In genomic region chr15:99194358-99194757, GRCm38 (mm10) we compare ENCODE assay signal across 28 mouse cellular contexts. TPM values are rescaled to one million over a fixed set of nuclear protein-coding genes. Genes with fewer than 3 reads are reported as not detected.
A peak's percentile ranks its signal among the peaks of the same experiment; 100 is the strongest.
DNase-seq lines count a peak whose midpoint lies in the region; ATAC-seq and TF ChIP-seq lines count a peak whose summit lies in the region.
"Had no signal": no experiment of that assay in that cellular context is flagged by ENCODE, and none has a peak within 500 bp of the region (broad histone marks: within the 10 kb centered on the region; RNA-seq: fewer than 3 reads in every experiment).

No protein-coding gene starts in this region.

- 88% methylated on average over 10 of the region's 10 CpGs for WGBS in limb, embryonic 12.5 days
- 90% methylated on average over 10 of the region's 10 CpGs for WGBS in limb, embryonic 10.5 days
- 33% methylated on average over 10 of the region's 10 CpGs for WGBS in olfactory bulb, adult 2 months

- no peaks in the 10 kb centered on the region for H3K9me3 ChIP-seq in limb, embryonic 12.5 days
- no peaks in the 10 kb centered on the region for H3K9me3 ChIP-seq in limb, embryonic 10.5 days (replicated peaks)
- H3K9me3 ChIP-seq: embryonic facial prominence, embryonic 12.5 days; embryonic facial prominence, embryonic 15.5 days; forebrain, embryonic 12.5 days; forebrain, embryonic 15.5 days; G1E; heart, embryonic 10.5 days; heart, embryonic 13.5 days; hindbrain, embryonic 15.5 days had no signal

- ATAC-seq in limb, embryonic 12.5 days (ENCODE audit: insufficient number of reproducible peaks, insufficient read depth, low FRiP score, low TSS enrichment, low read depth): no peak
- ATAC-seq: Patski had no signal

- H3K36me3 ChIP-seq in limb, embryonic 12.5 days: peaks cover 64% of the 10 kb centered on the region
- peaks cover 92% of the 10 kb centered on the region for H3K36me3 ChIP-seq in limb, embryonic 10.5 days
- H3K36me3 ChIP-seq: G1E had no signal

- H3K4me3 ChIP-seq in limb, embryonic 12.5 days (replicated peaks): no peak overlapping the region
- H3K4me3 ChIP-seq in limb, embryonic 10.5 days: no peak overlapping the region
- H3K4me3 ChIP-seq in olfactory bulb, adult 2 months (ENCODE audit: insufficient read depth, low read depth, low read length): no peak overlapping the region
- H3K4me3 ChIP-seq: embryonic facial prominence, embryonic 12.5 days; embryonic facial prominence, embryonic 15.5 days; forebrain, embryonic 12.5 days; forebrain, embryonic 15.5 days; heart, adult 2 months; heart, embryonic 10.5 days; heart, embryonic 13.5 days; hindbrain, embryonic 15.5 days had no signal

- H3K27ac ChIP-seq in limb, embryonic 12.5 days: peak overlapping the region; percentile 7; the same call in 1 of the 2 replicates
- no peak overlapping the region for H3K27ac ChIP-seq in limb, embryonic 10.5 days
- H3K27ac ChIP-seq in olfactory bulb, adult 2 months (ENCODE audit: insufficient read depth, low read depth, low read length): peak overlapping the region; percentile 95
- H3K27ac ChIP-seq: embryonic facial prominence, embryonic 12.5 days; embryonic facial prominence, embryonic 15.5 days; forebrain, embryonic 12.5 days; forebrain, embryonic 15.5 days; heart, adult 2 months; heart, embryonic 10.5 days; heart, embryonic 13.5 days; hindbrain, embryonic 15.5 days had no signal

- no peak for TF ChIP-seq CTCF in olfactory bulb, adult 2 months (IDR thresholded peaks at IDR 0.05; ENCODE audit: insufficient read depth, low read depth, low read length)

- no peaks in the 10 kb centered on the region for H3K27me3 ChIP-seq in limb, embryonic 12.5 days
- no peaks in the 10 kb centered on the region for H3K27me3 ChIP-seq in limb, embryonic 10.5 days (ENCODE audit: low read depth, poor library complexity, severe bottlenecking)
- H3K27me3 ChIP-seq: embryonic facial prominence, embryonic 12.5 days; embryonic facial prominence, embryonic 15.5 days; forebrain, embryonic 12.5 days; forebrain, embryonic 15.5 days; heart, embryonic 13.5 days; hindbrain, embryonic 15.5 days; Patski had no signal

- H3K4me1 ChIP-seq in limb, embryonic 12.5 days (replicated peaks): 0 out of 2 replicates have a peak, but pooled peaks cover 3% of the 10 kb centered on the region
- no peaks in the 10 kb centered on the region for H3K4me1 ChIP-seq in limb, embryonic 10.5 days
- H3K4me1 ChIP-seq in olfactory bulb, adult 2 months (ENCODE audit: control insufficient read depth, insufficient read depth, low read length): peaks cover 24% of the 10 kb centered on the region
- H3K4me1 ChIP-seq: embryonic facial prominence, embryonic 12.5 days; embryonic facial prominence, embryonic 15.5 days; forebrain, embryonic 15.5 days; heart, embryonic 10.5 days; heart, embryonic 13.5 days; hindbrain, embryonic 15.5 days had no signal

- no peak overlapping the region for H3K4me2 ChIP-seq in limb, embryonic 12.5 days
- H3K4me2 ChIP-seq: embryonic facial prominence, embryonic 12.5 days; embryonic facial prominence, embryonic 15.5 days; forebrain, embryonic 12.5 days; forebrain, embryonic 15.5 days; heart, embryonic 13.5 days; hindbrain, embryonic 15.5 days had no signal

- no peak overlapping the region for H3K9ac ChIP-seq in limb, embryonic 12.5 days (replicated peaks)
- H3K9ac ChIP-seq: embryonic facial prominence, embryonic 12.5 days; embryonic facial prominence, embryonic 15.5 days; forebrain, embryonic 12.5 days; forebrain, embryonic 15.5 days; heart, embryonic 13.5 days; hindbrain, embryonic 15.5 days had no signal

- peak; percentile 25 for DNase-seq in adrenal gland, postnatal 14 days
- DNase-seq in adrenal gland, postnatal 10 days: no peak
- DNase-seq in limb, embryonic 10.5 days (ENCODE audit: low spot score): no peak
- peak; percentile 57 for DNase-seq in ES-CJ7 (ENCODE audit: low read depth, low spot score)
- no peak for DNase-seq in lung, postnatal 14 days
- DNase-seq: adrenal gland, adult 2 months; cerebellum, adult 11 months; cerebellum, adult 2 months; cerebellum, adult 9-11 months; cerebellum, postnatal 25 days; gastrocnemius, postnatal 10 days; gastrocnemius, postnatal 36 days; heart, adult 2 months; heart, postnatal 14 days; heart, postnatal 4 days had no signal

- TF ChIP-seq POLR2A in olfactory bulb, adult 2 months (IDR thresholded peaks at IDR 0.05; ENCODE audit: insufficient read depth, low read depth, low read length): no peak

RNA-seq across cellular contexts. Expression of gene Kcnh3, which starts 30.3 kb away (rescaled TPM):
- total RNA-seq in adrenal gland, postnatal 14 days (2021): 1.1 and 1.8 TPM in 2 replicates
- 1 to 10 TPM; 1.6 to 1.8 TPM for total RNA-seq in adrenal gland, postnatal 10 days (2021)
- polyA plus RNA-seq in limb, embryonic 12.5 days (2016; fragmentation: Nextera tagmentation; extraction: Ambion mirVana): 0.13 and 0.24 TPM in 2 replicates
- 0.15 TPM in 1 of 2 replicates, not detected in the other for polyA plus RNA-seq in limb, embryonic 10.5 days (2016; fragmentation: Nextera tagmentation; extraction: Ambion mirVana)
- polyA plus RNA-seq in olfactory bulb, adult 2 months (2012; ENCODE audit: insufficient read depth, insufficient read length, low replicate concordance, missing spikeins): not detected in 2 replicates
- total RNA-seq: gastrocnemius, adult 18-20 months; granulocyte monocyte progenitor cell, adult 5-6 weeks had no signal
- polyA plus RNA-seq: G1E had no signal

RNA-seq across cellular contexts. Expression of gene Mcrs1, which starts 57.4 kb away (rescaled TPM):
- 41.4 and 41.9 TPM in 2 replicates for total RNA-seq in adrenal gland, postnatal 14 days (2021)
- total RNA-seq in adrenal gland, postnatal 10 days (2021): 10 to 100 TPM; 40.5 to 59.5 TPM
- 154 and 158 TPM in 2 replicates for polyA plus RNA-seq in limb, embryonic 12.5 days (2016; fragmentation: Nextera tagmentation; extraction: Ambion mirVana)
- 180 and 190 TPM in 2 replicates for polyA plus RNA-seq in limb, embryonic 10.5 days (2016; fragmentation: Nextera tagmentation; extraction: Ambion mirVana)
- polyA plus RNA-seq in olfactory bulb, adult 2 months (2012; ENCODE audit: insufficient read depth, insufficient read length, low replicate concordance, missing spikeins): not detected in 2 replicates

Comparison
In these comparisons a context has a peak if more than half of its experiments do, and no peak if none do; other contexts are left out.
1. DNase-seq: peak in adrenal gland, postnatal 14 days (single experiment) and ES-CJ7 (single experiment); none in adrenal gland, postnatal 10 days (single experiment), limb, embryonic 10.5 days (single experiment) and lung, postnatal 14 days (single experiment).